Mouse (Mus musculus): ENCODE data around the gene Ppp6r1. TPM values are rescaled to one million over a fixed set of nuclear protein-coding genes. Genes with fewer than 3 reads are reported as not detected.

Gene Ppp6r1
- polyA plus RNA-seq, 1 experiment, result 419 TPM

DNA sequence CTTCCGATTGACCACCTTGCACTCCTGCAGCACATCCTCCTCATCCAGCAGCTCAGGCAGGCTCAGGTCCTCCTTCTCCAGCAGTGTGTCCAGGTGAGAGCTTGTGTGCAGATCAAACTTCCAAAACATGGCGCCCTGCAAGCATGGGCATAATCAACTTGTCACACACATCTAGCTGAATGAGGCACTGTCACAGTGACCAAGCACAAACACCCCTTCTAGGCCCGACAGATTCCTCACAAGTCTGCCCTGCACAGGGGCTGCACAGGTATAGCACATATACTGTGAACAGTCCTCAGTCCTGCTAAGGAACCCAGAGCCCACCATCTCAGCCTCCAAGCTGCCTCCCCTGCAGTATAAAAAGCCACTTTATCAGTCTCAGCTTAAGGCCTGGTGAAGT is 12.0 kb downstream of the Ppp6r1 start:
- H3K27me3 ChIP-seq (ENCODE audit: control insufficient read depth, insufficient read depth, low read length), result no peaks in the 10 kb centered on the region
- peaks cover 29% of the 10 kb centered on the region for H3K4me1 ChIP-seq (replicated peaks; ENCODE audit: control insufficient read depth, insufficient read depth, low read length)
- DNase-seq, result no peak
- H3K27ac ChIP-seq (ENCODE audit: control insufficient read depth, insufficient read depth, low read length), result no peak overlapping the region
- H3K36me3 ChIP-seq (ENCODE audit: control insufficient read depth, insufficient read depth, low read length), result peaks cover 50% of the 10 kb centered on the region
- WGBS, result 97% methylated on average over 3 of the region's 3 CpGs
- no peak overlapping the region for H3K4me3 ChIP-seq (ENCODE audit: control insufficient read depth, insufficient read depth, low read length)
- TF ChIP-seq CTCF (IDR thresholded peaks at IDR 0.05; ENCODE audit: borderline replicate concordance, control insufficient read depth, extremely low read depth, insufficient read depth, low read length, poor library complexity) (no peak), POLR2A (IDR thresholded peaks at IDR 0.05; ENCODE audit: control insufficient read depth, extremely low read depth, insufficient read depth, low read length, poor library complexity) (no peak)

DNA sequence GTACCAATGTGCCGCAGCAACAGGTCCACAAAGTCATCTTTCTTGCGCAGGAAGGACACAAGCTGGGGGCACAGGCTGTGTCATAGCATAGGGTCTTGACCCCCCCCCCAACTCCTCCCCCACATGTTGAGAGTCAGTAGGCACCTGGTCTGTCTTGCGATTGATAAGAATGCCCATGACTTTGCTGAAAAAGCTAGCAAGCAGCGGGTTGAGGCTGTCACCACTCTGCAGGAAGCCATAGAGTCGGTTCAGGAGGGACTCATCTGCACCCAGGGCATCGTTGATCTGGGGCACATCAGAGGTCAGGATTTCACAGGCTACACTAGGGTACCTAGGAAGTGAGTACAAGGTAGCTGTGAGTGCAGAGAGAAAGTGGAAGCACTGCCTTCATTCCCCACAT is 15.6 kb downstream of the Ppp6r1 start:
- Histone ChIP-seq H3K27ac (ENCODE audit: control insufficient read depth, insufficient read depth, low read length) (no peak overlapping the region), H3K4me1 (replicated peaks; ENCODE audit: control insufficient read depth, insufficient read depth, low read length) (peaks cover 22% of the 10 kb centered on the region; the same call in 1 of the 2 replicates), H3K27me3 (ENCODE audit: control insufficient read depth, insufficient read depth, low read length) (no peaks in the 10 kb centered on the region), H3K4me3 (ENCODE audit: control insufficient read depth, insufficient read depth, low read length) (no peak overlapping the region), H3K36me3 (ENCODE audit: control insufficient read depth, insufficient read depth, low read length) (peaks cover 78% of the 10 kb centered on the region)
- DNase-seq, result no peak
- TF ChIP-seq CTCF (IDR thresholded peaks at IDR 0.05; ENCODE audit: borderline replicate concordance, control insufficient read depth, extremely low read depth, insufficient read depth, low read length, poor library complexity) (no peak), POLR2A (IDR thresholded peaks at IDR 0.05; ENCODE audit: control insufficient read depth, extremely low read depth, insufficient read depth, low read length, poor library complexity) (no peak)
- WGBS, result 37% methylated on average over 6 of the region's 6 CpGs

DNA sequence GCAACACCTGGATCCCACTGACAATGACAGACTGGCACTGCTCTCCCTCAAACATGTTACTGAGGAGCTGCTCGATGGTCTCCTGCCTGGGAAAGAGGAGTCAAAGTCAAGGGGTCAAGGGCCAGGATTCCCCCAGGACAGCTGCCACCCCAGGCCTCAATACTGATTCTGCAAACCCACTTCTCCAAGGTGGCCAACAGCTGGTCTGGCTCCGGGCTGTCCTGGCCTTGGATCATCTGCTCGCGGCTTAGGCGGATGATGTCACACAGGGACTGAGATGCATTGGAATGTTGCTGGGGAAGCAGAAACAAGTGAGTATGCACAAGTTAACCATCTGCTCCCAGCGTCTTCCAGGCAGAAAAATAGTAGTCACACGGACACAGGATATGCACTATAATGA is 16.9 kb downstream of the Ppp6r1 start:
- 97% methylated on average over 7 of the region's 7 CpGs for WGBS
- DNase-seq, result no peak
- no peaks in the 10 kb centered on the region for H3K27me3 ChIP-seq (ENCODE audit: control insufficient read depth, insufficient read depth, low read length)
- peaks cover 86% of the 10 kb centered on the region for H3K36me3 ChIP-seq (ENCODE audit: control insufficient read depth, insufficient read depth, low read length)
- H3K27ac ChIP-seq (ENCODE audit: control insufficient read depth, insufficient read depth, low read length), result no peak overlapping the region
- H3K4me3 ChIP-seq (ENCODE audit: control insufficient read depth, insufficient read depth, low read length), result no peak overlapping the region
- H3K4me1 ChIP-seq (replicated peaks; ENCODE audit: control insufficient read depth, insufficient read depth, low read length), result peaks cover 14% of the 10 kb centered on the region; the same call in 1 of the 2 replicates
- TF ChIP-seq POLR2A (IDR thresholded peaks at IDR 0.05; ENCODE audit: control insufficient read depth, extremely low read depth, insufficient read depth, low read length, poor library complexity) (no peak), CTCF (IDR thresholded peaks at IDR 0.05; ENCODE audit: borderline replicate concordance, control insufficient read depth, extremely low read depth, insufficient read depth, low read length, poor library complexity) (no peak)

DNA sequence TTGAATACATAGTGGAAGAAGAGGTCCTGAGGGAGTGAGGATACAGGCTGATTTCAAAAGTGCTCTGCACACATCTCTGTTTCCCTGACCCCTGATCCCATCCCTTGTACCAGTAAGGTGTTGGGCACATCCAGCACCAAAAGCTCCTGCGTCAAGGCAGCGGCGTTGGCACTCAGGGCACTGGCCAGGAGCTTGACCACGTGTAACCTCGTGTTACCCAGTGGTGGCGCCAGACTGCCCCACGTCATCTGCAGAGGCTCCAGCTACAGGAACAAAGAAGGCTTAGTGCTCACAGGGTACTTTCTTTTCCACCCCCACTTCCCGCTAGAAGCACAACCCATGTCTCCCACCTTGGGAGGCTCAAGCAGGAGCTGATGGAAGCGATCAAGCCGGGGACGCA is 17.7 kb downstream of the Ppp6r1 start:
- peaks cover 11% of the 10 kb centered on the region; the same call in 1 of the 2 replicates for H3K4me1 ChIP-seq (replicated peaks; ENCODE audit: control insufficient read depth, insufficient read depth, low read length)
- no peak for DNase-seq
- peaks cover 86% of the 10 kb centered on the region for H3K36me3 ChIP-seq (ENCODE audit: control insufficient read depth, insufficient read depth, low read length)
- 91% methylated on average over 11 of the region's 11 CpGs for WGBS
- H3K27me3 ChIP-seq (ENCODE audit: control insufficient read depth, insufficient read depth, low read length), result no peaks in the 10 kb centered on the region
- H3K4me3 ChIP-seq (ENCODE audit: control insufficient read depth, insufficient read depth, low read length), result no peak overlapping the region
- TF ChIP-seq CTCF (IDR thresholded peaks at IDR 0.05; ENCODE audit: borderline replicate concordance, control insufficient read depth, extremely low read depth, insufficient read depth, low read length, poor library complexity) (no peak), POLR2A (IDR thresholded peaks at IDR 0.05; ENCODE audit: control insufficient read depth, extremely low read depth, insufficient read depth, low read length, poor library complexity) (no peak)
- H3K27ac ChIP-seq (ENCODE audit: control insufficient read depth, insufficient read depth, low read length), result no peak overlapping the region

DNA sequence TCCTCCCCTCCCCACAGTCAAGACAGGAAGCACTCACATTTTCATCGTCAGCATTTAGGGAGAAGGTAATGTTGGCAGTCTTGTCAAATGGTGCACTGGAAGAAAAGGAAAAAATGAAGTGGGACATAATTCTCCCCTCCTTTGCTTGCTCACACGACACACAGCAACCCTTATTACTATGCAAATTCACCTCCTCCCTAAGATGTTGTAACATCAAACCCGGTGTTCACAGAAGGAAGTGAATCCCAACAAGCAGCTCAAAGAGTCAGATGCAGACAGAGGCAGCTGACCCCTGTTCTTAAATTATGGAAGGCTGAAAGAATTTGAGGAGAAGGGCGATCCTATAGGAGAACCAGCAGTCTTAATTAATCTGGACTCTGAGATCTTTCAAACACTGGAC is 22.6 kb downstream of the Ppp6r1 start:
- DNase-seq, result no peak
- Histone ChIP-seq H3K27me3 (ENCODE audit: control insufficient read depth, insufficient read depth, low read length) (no peaks in the 10 kb centered on the region), H3K36me3 (ENCODE audit: control insufficient read depth, insufficient read depth, low read length) (peaks cover 82% of the 10 kb centered on the region), H3K4me1 (replicated peaks; ENCODE audit: control insufficient read depth, insufficient read depth, low read length) (no peaks in the 10 kb centered on the region), H3K4me3 (ENCODE audit: control insufficient read depth, insufficient read depth, low read length) (no peak overlapping the region), H3K27ac (ENCODE audit: control insufficient read depth, insufficient read depth, low read length) (no peak overlapping the region)
- TF ChIP-seq CTCF (IDR thresholded peaks at IDR 0.05; ENCODE audit: borderline replicate concordance, control insufficient read depth, extremely low read depth, insufficient read depth, low read length, poor library complexity), result no peak
- no peak for TF ChIP-seq POLR2A (IDR thresholded peaks at IDR 0.05; ENCODE audit: control insufficient read depth, extremely low read depth, insufficient read depth, low read length, poor library complexity)
- 86% methylated on average over 4 of the region's 4 CpGs for WGBS

DNA sequence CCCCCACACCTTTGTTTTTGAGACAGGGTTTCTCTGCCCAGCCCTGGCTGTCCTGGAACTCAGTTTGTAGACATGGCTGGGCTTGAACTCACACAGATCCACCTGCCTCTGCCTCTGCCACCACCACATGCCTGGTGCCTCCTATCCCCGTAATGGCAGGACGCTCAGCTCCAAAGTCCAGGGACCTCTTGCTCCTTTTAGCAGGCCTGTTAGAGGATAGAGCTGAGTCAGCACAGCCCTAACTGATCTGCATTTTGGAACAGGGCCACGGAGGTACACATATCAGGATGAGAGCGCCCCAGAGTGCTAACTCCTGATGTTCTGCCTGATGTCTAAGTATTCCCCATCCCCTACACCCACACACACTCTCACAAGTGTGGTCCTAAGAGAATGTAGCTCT is 27.8 kb downstream of the Ppp6r1 start, which contains the start of gene Tmem86b:
Tmem86b (minus strand) TSS at position 392 of the 400 bp plus-strand sequence.
- Histone ChIP-seq H3K4me3 (ENCODE audit: control insufficient read depth, insufficient read depth, low read length) (no peak within 1 kb of the TSS), H3K4me1 (replicated peaks; ENCODE audit: control insufficient read depth, insufficient read depth, low read length) (no peaks in the 10 kb centered on the region), H3K27me3 (ENCODE audit: control insufficient read depth, insufficient read depth, low read length) (no peaks in the 10 kb centered on the region), H3K36me3 (ENCODE audit: control insufficient read depth, insufficient read depth, low read length) (peaks cover 73% of the 10 kb centered on the region), H3K27ac (ENCODE audit: control insufficient read depth, insufficient read depth, low read length) (no peak within 1 kb of the TSS)
- WGBS, result 96% methylated on average over 4 of the region's 4 CpGs
- TF ChIP-seq POLR2A (IDR thresholded peaks at IDR 0.05; ENCODE audit: control insufficient read depth, extremely low read depth, insufficient read depth, low read length, poor library complexity), result no peak
- no peak for TF ChIP-seq CTCF (IDR thresholded peaks at IDR 0.05; ENCODE audit: borderline replicate concordance, control insufficient read depth, extremely low read depth, insufficient read depth, low read length, poor library complexity)
- DNase-seq, result no peak

DNA sequence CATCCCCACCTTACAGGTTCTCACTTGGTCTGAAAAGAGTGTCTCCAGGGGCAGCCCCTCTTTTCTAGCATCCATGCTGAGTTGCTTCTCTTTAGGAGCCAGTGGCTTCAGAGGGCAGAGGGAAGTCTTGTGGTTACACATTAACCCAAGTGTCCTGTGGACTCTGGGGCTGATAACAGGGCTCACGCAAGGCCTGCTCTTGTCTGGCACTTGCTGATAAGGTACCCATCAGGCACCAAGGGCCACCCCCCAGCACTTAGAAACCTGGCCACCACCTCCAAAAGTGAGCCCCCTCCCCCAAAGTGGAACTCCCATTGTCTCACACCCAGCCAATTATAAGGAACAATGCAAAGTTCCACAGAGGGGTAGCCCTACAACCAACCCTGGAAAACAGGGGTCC is 28.6 kb downstream of the Ppp6r1 start:
- TF ChIP-seq POLR2A (IDR thresholded peaks at IDR 0.05; ENCODE audit: control insufficient read depth, extremely low read depth, insufficient read depth, low read length, poor library complexity), result no peak
- Histone ChIP-seq H3K36me3 (ENCODE audit: control insufficient read depth, insufficient read depth, low read length) (peaks cover 65% of the 10 kb centered on the region), H3K27ac (ENCODE audit: control insufficient read depth, insufficient read depth, low read length) (no peak overlapping the region), H3K27me3 (ENCODE audit: control insufficient read depth, insufficient read depth, low read length) (no peaks in the 10 kb centered on the region), H3K4me3 (ENCODE audit: control insufficient read depth, insufficient read depth, low read length) (no peak overlapping the region), H3K4me1 (replicated peaks; ENCODE audit: control insufficient read depth, insufficient read depth, low read length) (no peaks in the 10 kb centered on the region)
- 92% methylated on average over 1 of the region's 1 CpGs for WGBS
- DNase-seq, result no peak

All from thymus, adult 2 months (tissue).